Comparison of ENCODE assay signal across 8 mouse cellular contexts in the genomic region with DNA sequence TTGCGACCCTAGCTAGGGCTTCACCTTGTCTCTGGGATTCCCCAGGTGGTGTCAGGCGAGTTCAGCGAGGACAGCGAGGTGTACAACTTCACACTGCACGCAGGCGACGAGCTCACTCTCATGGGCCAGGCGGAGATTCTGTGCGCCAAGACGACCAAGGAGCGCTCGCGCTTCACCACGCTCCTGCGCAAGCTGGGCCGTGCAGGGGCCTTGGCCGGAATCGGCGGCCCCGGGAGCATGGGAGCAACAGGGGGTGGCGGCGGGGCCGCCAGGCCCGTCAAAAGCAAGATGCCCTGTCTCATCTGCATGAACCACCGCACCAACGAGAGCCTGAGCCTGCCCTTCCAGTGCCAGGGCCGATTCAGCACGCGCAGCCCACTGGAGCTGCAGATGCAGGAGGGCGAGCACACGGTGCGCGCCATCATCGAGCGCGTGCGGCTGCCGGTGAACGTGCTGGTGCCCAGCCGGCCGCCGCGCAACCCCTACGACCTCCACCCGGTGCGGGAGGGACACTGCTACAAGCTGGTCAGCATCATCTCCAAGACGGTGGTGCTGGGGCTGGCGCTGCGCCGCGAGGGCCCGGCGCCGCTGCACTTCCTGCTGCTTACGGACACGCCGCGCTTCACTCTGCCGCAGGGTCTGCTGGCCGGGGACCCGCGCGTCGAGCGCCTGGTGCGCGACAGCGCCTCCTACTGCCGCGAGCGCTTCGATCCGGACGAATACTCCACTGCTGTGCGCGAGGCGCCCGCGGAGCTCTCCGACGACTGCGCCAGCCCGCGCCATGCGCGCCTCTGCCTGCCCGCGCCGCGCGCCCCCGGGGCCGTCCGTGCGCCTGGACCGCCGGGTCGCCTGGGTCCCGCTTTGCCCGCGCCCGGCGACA. TPM values are rescaled to one million over a fixed set of nuclear protein-coding genes. Genes with fewer than 3 reads are reported as not detected.
A peak's percentile ranks its signal among the peaks of the same experiment; 100 is the strongest.
DNase-seq lines count a peak whose midpoint lies in the region; ATAC-seq and TF ChIP-seq lines count a peak whose summit lies in the region.

No protein-coding gene starts in this region.

- no peaks in the 10 kb centered on the region for H3K9me3 ChIP-seq in limb, embryonic 12.5 days
- H3K9me3 ChIP-seq in midbrain, embryonic 12.5 days, result no peaks in the 10 kb centered on the region

- peaks cover 17% of the 10 kb centered on the region for H3K36me3 ChIP-seq in limb, embryonic 12.5 days
- peaks cover 52% of the 10 kb centered on the region for H3K36me3 ChIP-seq in midbrain, embryonic 12.5 days

- DNase-seq in cerebellum, adult 9-10 months, result no peak
- peak; percentile 63 for DNase-seq in gastrocnemius, postnatal 25 days
- DNase-seq in spleen, postnatal 36 days (ENCODE audit: low spot score in 2 of 2), result peak; percentile 39 to 44

- H3K4me3 ChIP-seq in cortical plate, adult 2 months (ENCODE audit: insufficient read depth, low read length), result peak overlapping the region; percentile 36
- H3K4me3 ChIP-seq in limb, embryonic 12.5 days (replicated peaks), result peak overlapping the region; percentile 61
- H3K4me3 ChIP-seq in midbrain, embryonic 12.5 days, result peak overlapping the region; percentile 46

- H3K4me1 ChIP-seq in cortical plate, adult 2 months (ENCODE audit: control insufficient read depth, insufficient read depth, low read length), result no peaks in the 10 kb centered on the region
- H3K4me1 ChIP-seq in limb, embryonic 12.5 days (replicated peaks), result peaks cover 29% of the 10 kb centered on the region
- peaks cover 43% of the 10 kb centered on the region for H3K4me1 ChIP-seq in midbrain, embryonic 12.5 days

- under 1% methylated on average over 101 of the region's 103 CpGs for WGBS in limb, embryonic 12.5 days
- 2% methylated on average over 94 of the region's 103 CpGs for WGBS in midbrain, embryonic 12.5 days

- peak overlapping the region; percentile 65 for H3K9ac ChIP-seq in limb, embryonic 12.5 days (replicated peaks)
- peak overlapping the region; percentile 52 for H3K9ac ChIP-seq in midbrain, embryonic 12.5 days (replicated peaks)

- no peak for TF ChIP-seq POLR2A in cortical plate, adult 2 months (IDR thresholded peaks at IDR 0.05; ENCODE audit: extremely low read depth, insufficient read depth, low read length)

- peak; percentile 18; the same call in 1 of the 2 replicates for TF ChIP-seq CTCF in cortical plate, adult 2 months (IDR thresholded peaks at IDR 0.05; ENCODE audit: extremely low read depth, insufficient read depth, low read length)

- ATAC-seq in cerebellum, adult (ENCODE audit: insufficient number of reproducible peaks, low FRiP score, low TSS enrichment), result peak; percentile 43; the same call in 1 of the 2 replicates
- ATAC-seq in inflammation-experienced regulatory T-cells, adult 6 months, result peak; percentile 63
- ATAC-seq in limb, embryonic 12.5 days (ENCODE audit: insufficient number of reproducible peaks, insufficient read depth, low FRiP score, low TSS enrichment, low read depth), result peak; percentile 73
- ATAC-seq in midbrain, embryonic 12.5 days (ENCODE audit: low FRiP score, low read depth), result peak; percentile 63

- no peak overlapping the region for H3K27ac ChIP-seq in cortical plate, adult 2 months (ENCODE audit: insufficient read depth, low read length)
- H3K27ac ChIP-seq in limb, embryonic 12.5 days, result 0 out of 2 replicates have a peak overlapping the region, but pooled peaks have one; percentile 17
- 0 out of 2 replicates have a peak overlapping the region, but pooled peaks have one; percentile 30 for H3K27ac ChIP-seq in midbrain, embryonic 12.5 days (replicated peaks)

- peaks cover 77% of the 10 kb centered on the region for H3K27me3 ChIP-seq in limb, embryonic 12.5 days
- peaks cover 51% of the 10 kb centered on the region for H3K27me3 ChIP-seq in midbrain, embryonic 12.5 days

- H3K4me2 ChIP-seq in limb, embryonic 12.5 days, result peak overlapping the region; percentile 91
- H3K4me2 ChIP-seq in midbrain, embryonic 12.5 days (replicated peaks), result peak overlapping the region; percentile 73

RNA-seq across cellular contexts. Expression of a gene that starts 8.2 kb away (rescaled TPM):
- polyA plus RNA-seq in cortical plate, adult 2 months (2012; rRNA removed), result 3.8 and 4.6 TPM in 2 replicates
- not detected for total RNA-seq in gastrocnemius, postnatal 25 days (2021)
- polyA plus RNA-seq in inflammation-experienced regulatory T-cells, adult 6 months (2017; shearing (Covaris generic)), result not detected
- polyA plus RNA-seq in limb, embryonic 12.5 days (2016; fragmentation: Nextera tagmentation; extraction: Ambion mirVana), result not detected in 2 replicates
- polyA plus RNA-seq in midbrain, embryonic 12.5 days (2016; fragmentation: Nextera tagmentation; extraction: Ambion mirVana), result 7.2 and 7.6 TPM in 2 replicates

RNA-seq across cellular contexts. Expression of a gene that starts 9.2 kb away (rescaled TPM):
- 14.0 and 14.6 TPM in 2 replicates for polyA plus RNA-seq in cortical plate, adult 2 months (2012; rRNA removed)
- not detected for total RNA-seq in gastrocnemius, postnatal 25 days (2021)
- polyA plus RNA-seq in inflammation-experienced regulatory T-cells, adult 6 months (2017; shearing (Covaris generic)), result not detected
- 0.70 and 0.76 TPM in 2 replicates for polyA plus RNA-seq in limb, embryonic 12.5 days (2016; fragmentation: Nextera tagmentation; extraction: Ambion mirVana)
- polyA plus RNA-seq in midbrain, embryonic 12.5 days (2016; fragmentation: Nextera tagmentation; extraction: Ambion mirVana), result 24.9 and 26.9 TPM in 2 replicates

RNA-seq across cellular contexts. Expression of a gene that starts 40.7 kb away (rescaled TPM):
- 3.3 and 4.0 TPM in 2 replicates for polyA plus RNA-seq in cortical plate, adult 2 months (2012; rRNA removed)
- 1 to 10 TPM; 1.8 to 5.1 TPM for total RNA-seq in gastrocnemius, postnatal 25 days (2021)
- polyA plus RNA-seq in inflammation-experienced regulatory T-cells, adult 6 months (2017; shearing (Covaris generic)), result 100 to 1,000 TPM in 1 of 3 experiments, 10 to 100 TPM in 2; 65.9 to 350 (median 91.1) TPM
- 346 and 354 TPM in 2 replicates for polyA plus RNA-seq in limb, embryonic 12.5 days (2016; fragmentation: Nextera tagmentation; extraction: Ambion mirVana)
- polyA plus RNA-seq in midbrain, embryonic 12.5 days (2016; fragmentation: Nextera tagmentation; extraction: Ambion mirVana), result 182 and 188 TPM in 2 replicates

RNA-seq across cellular contexts. Expression of a gene that starts 40.8 kb away (rescaled TPM):
- polyA plus RNA-seq in cortical plate, adult 2 months (2012; rRNA removed), result 64.9 and 67.7 TPM in 2 replicates
- total RNA-seq in gastrocnemius, postnatal 25 days (2021), result 100 to 1,000 TPM; 270 to 342 TPM
- 10 to 100 TPM; 79.2 to 82.8 (median 79.2) TPM for polyA plus RNA-seq in inflammation-experienced regulatory T-cells, adult 6 months (2017; shearing (Covaris generic))
- polyA plus RNA-seq in limb, embryonic 12.5 days (2016; fragmentation: Nextera tagmentation; extraction: Ambion mirVana), result 119 and 126 TPM in 2 replicates
- 96.0 and 101 TPM in 2 replicates for polyA plus RNA-seq in midbrain, embryonic 12.5 days (2016; fragmentation: Nextera tagmentation; extraction: Ambion mirVana)

RNA-seq across cellular contexts. Expression of a gene that starts 40.9 kb away (rescaled TPM):
- polyA plus RNA-seq in cortical plate, adult 2 months (2012; rRNA removed), result 88.0 and 94.8 TPM in 2 replicates
- total RNA-seq in gastrocnemius, postnatal 25 days (2021), result 100 to 1,000 TPM; 301 to 366 TPM
- polyA plus RNA-seq in inflammation-experienced regulatory T-cells, adult 6 months (2017; shearing (Covaris generic)), result 100 to 1,000 TPM; 114 to 157 (median 125) TPM
- 118 and 124 TPM in 2 replicates for polyA plus RNA-seq in limb, embryonic 12.5 days (2016; fragmentation: Nextera tagmentation; extraction: Ambion mirVana)
- polyA plus RNA-seq in midbrain, embryonic 12.5 days (2016; fragmentation: Nextera tagmentation; extraction: Ambion mirVana), result 78.9 and 81.3 TPM in 2 replicates

Comparison
In these comparisons a context has a peak if more than half of its experiments do, and no peak if none do; other contexts are left out.
1. RNA of a gene that starts 40.7 kb away (polyA plus RNA-seq): 346 to 354 TPM in limb, embryonic 12.5 days, 182 to 188 TPM in midbrain, embryonic 12.5 days and 65.9 to 350 TPM in inflammation-experienced regulatory T-cells, adult 6 months; 3.3 to 4.0 TPM in cortical plate, adult 2 months; every median in the first group is over 10 times any median in the second.
2. Peak in every context shown above with its lines, with median percentiles within 50 percentile points of each other: ATAC-seq and H3K4me3 ChIP-seq.